Mouse (Mus musculus): ENCODE results near the gene Snrnp25. TPM values are rescaled to one million over a fixed set of nuclear protein-coding genes. Genes with fewer than 3 reads are reported as not detected.
"Not testable (repeated sequence)": the region's sequence is repeated elsewhere in the genome, so short reads cannot be mapped to it uniquely, and the experiment has no call there.

The Snrnp25 gene
- polyA plus RNA-seq, 1 experiment from 2014 or later = 103 TPM

DNA sequence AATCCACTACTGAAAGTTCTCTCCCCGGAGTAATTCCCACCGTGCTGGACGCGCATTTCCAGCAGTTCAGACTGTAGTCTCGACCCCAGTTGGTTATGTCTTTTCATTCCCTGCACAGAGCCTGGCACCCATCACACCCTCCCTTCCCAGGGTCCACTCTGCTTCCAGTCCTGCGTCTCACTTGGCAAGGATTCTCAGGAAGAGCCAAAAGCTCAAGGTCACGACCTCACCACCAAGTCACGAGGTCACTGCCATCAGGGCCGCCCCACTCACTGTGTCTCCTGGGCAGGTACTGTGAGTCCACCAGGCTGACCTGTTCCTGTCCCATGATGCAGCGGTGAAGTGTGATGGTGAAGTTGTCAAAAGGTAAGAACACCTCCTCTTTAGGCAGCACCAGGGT, 11.1 kb upstream of the Snrnp25 start:
- no peak for DNase-seq (ENCODE audit: low spot score)

DNA sequence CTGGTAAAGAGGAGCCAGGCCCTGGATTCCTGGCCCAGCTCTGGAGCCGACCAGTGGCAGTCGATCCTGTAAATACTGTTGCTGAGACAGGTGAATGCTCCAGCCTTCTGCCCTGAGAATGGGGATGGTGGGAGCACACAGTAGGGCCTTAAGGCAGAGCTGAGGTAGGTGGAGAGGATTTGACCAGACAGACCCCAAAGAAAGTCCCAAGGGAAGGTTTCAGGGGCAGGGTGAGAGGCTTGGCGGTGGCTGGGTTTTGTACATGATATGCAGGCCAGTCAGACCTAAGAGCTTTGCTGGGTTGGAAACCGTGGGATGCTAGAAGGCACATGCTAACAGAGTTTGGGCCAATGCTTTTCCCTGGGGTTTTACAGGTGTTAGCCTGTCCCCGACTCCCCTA, 10.6 kb upstream of the Snrnp25 start:
- DNase-seq (ENCODE audit: low spot score) = no peak

DNA sequence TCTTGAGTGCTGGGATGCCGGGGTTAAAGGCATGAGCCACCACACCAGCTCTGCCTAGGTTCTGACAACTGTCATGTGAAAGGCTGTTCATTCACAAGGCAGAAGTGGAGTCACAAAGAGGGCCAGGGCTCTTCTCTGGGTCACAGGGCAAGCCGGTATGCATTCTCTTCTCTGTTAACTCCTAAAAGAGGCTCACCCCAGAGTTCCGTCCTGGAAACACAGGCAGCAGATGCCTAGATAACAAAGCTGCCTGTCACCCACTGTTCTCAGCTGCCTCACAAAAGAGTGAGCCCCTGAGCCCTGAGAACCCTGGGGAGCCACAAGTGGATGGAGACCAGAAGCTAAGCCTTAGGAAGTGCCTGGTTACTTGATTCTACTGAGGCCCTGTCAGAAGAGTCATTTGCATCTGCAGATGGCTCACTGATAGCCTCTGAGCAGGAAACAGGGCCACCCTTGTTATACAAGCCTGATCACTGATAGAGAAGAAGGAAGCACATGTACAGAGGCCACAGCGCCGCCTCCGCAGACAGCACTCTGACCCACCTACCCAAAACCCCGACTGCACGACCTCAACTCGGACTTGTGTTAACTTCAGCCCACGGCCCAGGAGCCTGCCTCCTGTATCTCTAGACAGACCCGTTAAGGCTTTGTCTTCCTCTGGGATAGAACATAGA, 9.2 kb upstream of the Snrnp25 start:
- DNase-seq (ENCODE audit: low spot score) = peak; percentile 69

DNA sequence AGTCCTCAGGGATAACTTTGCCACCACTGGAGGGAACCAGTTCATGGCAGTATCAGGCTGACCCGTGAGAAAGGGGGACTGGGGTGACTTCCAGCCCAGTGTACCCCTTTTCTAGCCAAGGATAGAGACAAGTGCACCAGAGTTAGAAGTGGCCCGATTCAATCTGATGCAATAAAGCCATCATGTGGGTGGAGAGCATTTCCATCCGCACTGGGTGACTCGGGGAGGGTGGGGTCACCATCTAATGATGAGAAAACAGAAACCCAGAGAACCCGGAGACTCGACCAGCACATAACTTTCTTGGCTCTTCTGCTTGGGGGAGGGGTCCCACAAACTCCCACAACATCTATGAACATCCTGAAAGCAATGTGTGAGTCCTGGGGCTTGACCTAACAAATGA, 8.5 kb upstream of the Snrnp25 start:
- no peak for DNase-seq (ENCODE audit: low spot score)

DNA sequence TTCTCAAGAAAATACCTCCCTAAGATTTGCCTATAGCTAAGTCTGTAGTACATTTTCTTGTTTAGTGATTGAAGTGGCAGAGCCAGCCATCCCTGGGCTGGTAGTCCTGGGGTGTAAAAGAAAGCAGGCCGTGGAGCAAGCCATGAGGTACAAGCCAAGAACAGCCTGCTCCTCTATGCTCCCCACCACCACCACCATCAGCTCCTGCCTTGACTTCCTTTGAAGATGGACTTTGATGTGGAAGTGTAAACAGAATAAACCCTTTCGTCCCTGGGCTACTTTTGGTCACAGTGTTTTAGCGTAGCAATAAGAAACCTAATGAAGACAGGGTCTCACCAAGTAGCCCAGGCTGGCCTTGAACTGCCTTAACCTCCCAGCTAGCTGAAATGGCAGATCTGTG, 7.4 kb upstream of the Snrnp25 start:
- no peak for DNase-seq (ENCODE audit: low spot score)

DNA sequence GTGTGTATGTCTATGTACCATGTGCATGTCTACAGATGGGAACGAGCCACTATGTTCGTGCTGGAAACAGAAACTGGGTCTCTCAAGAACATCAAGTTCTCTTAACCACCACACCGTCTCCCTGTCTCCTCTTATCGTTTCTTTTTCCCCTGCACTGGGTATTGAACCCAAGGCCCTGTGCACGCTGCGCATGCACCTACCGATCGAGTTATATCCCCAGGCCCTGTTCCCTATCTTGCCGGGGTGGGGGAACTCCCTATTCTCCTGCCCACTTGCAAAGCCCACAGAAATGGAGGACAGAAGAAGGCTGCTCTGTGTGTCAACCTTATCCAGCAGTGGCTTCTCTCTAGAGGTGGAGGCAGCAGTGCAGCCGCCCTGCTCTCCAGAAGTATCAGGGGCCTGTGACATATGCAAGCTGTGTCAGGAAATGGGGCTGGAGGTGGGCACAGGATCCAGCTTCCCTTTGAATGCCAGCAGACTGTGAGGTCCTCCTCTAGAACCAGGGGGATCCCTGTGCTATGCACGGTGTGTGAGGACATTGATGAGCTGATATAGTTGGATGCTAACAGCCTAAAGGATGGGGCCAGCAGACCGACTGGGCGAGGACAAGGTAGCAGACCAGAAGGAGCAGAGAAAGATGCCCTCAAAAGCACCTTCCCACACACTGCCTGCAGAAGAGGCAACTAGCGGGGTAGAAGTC, 6.8 kb upstream of the Snrnp25 start:
- DNase-seq (ENCODE audit: low spot score) = no peak

DNA sequence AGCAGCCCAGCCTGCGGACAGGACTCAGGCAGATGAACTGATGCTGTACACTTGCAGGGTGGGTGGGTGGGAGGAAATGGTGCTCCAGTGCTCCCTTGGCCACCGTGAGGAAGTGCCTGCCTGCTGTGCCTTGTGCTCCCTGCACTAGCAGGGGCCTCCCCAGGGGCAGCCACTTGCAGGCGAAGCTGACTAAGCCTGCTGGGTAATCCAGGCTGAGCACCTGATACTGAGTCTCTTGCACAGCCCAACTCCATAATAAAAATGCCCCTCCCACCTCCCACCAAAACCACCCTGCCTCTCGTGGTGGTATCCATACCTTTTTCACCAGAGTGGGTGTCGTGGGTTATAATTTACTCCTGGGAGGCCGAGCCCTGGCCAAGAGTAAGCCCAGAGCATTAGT, 6.0 kb upstream of the Snrnp25 start:
- peak; percentile 53 for DNase-seq (ENCODE audit: low spot score)

DNA sequence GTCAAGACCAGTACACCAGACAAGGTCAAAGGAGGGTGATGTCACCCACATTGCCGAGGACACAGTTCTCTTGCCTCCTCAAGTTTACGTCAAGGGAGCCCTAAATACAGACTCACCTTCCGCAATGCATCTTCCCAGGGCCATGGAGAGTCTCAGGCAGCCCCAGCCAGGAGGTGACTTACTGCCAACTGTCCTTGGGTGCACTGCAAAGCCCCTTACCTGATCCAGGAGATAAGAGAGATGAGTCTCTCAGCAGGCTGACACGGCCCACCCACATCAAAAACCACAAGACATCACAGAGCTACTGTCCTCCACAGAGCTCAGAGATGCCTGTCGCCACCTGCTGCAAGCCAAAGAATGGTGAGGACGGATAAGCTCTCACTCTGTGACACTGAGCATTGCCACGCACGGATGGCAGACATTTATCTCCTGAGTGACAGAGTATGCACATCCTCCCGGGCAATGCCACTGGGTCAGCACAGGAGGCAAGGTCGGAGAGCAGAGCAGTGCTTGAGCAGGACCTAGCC, 5.1 kb upstream of the Snrnp25 start, which contains the start of gene Il9r:
TSS of gene Il9r (minus strand) at position 205 of the 527 bp plus-strand sequence.
- peak; percentile 83 for DNase-seq (ENCODE audit: low spot score)

DNA sequence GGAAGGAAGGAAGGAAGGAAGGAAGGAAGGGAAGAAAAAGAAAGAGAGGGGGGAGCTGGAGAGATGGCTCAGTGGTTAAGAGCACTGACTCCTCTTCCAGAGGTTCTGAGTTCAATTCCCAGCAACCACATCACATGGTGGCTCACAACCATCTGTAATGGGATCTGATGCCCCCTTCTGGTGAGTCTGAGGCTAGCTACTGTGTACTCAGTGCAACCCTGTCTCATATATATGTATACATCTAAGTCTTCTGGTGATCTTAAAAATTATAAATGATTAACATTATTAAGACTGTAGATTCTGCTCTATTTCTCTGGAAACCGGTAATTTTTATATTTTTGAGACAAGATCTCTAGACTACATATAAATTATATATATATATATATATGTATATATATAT, 4.2 kb upstream of the Snrnp25 start:
- DNase-seq (ENCODE audit: low spot score) = not testable (repeated sequence)

DNA sequence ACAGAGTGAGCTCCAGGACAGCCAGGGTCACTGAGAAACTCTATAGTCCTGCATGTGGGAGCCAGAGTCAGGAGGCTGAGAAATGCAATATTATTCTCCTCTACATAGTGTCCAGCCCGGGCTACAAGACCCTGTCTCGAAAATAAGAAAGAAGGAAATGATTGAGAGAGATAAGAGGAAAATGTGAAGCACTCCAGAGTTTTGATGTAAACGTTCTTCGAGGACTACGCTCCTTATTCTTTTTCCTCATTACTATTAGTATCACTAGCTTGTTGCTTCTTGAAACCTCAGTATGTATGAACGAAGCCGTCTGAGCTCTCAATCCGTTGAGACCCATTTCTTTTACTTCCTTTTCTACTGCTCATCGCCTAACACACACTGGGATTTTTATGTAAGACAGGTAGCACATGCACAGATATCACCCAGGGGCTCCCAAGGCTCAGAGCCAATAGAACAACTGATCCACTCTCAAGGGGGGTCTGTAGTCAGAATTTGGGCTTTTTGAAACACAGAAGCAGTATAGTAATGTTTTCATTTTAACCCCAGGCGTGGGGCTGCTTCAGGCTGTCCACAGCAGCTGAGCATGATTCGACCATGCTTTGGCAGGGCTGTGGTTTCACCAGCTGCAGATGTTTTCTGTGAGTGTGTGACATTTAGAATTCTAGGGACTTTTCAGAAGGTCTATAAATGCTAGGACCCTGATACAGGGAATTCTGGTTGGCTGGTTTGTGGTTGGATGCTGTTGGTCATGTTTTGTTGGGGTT, 3.1 kb upstream of the Snrnp25 start:
- no peak for DNase-seq (ENCODE audit: low spot score)

DNA sequence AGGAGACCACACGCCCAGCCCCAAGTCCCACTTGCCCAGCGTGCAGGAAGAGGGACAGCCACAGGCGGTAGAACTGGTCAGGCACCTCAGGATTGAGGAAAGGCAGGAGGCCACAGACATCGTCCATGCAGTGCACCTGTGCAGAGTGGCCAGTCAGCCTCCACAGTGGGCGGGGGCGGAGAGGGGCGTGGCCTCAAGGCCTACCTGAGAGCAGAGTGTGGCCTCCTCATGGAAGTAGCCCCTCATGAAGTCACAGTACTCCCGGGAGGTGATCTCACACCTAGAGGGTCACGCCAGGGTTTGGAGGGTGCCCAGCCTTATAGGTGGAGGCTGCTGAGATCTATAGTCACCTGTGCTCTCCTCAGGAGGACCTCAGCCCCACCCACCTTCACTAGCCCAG, 5.4 kb downstream of the Snrnp25 start:
- no peak for DNase-seq (ENCODE audit: low spot score)

DNA sequence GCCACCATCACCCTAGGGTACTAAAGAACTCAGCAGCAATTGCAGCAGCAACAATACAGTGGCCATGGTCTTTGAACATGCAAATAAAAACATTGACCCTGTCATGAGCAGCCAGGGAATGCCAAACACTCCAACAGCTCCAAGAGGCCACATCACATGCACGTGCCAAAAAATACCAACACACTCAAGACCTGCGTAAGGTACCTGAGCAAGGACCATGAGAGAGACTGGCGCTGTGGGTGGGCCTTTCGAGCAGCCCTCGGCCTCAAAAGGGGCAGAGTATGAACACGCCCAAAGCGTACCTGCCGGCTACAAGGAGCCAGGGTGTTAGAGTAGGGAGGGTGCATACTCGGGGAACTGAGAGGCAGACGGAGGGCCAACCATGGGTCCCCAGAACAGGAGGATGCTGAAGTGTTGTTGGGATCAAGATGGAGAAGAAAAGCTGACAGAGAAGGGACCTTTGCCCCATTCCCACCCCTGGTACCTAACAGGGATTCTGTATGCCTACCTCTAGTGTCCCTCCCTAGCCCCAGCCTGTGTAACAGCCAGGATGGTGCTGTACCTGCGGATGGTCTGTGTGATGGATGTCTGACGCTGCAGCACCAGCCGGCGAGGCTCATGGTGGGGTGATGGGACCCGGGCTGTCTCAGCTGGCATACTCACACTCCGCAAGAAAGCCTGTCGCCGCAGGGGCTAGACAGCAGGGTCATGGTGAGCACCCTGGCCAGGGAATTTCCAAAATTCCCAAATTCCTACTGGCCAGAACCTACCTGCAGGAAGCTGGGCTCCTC, 10.4 kb downstream of the Snrnp25 start:
- no peak for DNase-seq (ENCODE audit: low spot score)

DNA sequence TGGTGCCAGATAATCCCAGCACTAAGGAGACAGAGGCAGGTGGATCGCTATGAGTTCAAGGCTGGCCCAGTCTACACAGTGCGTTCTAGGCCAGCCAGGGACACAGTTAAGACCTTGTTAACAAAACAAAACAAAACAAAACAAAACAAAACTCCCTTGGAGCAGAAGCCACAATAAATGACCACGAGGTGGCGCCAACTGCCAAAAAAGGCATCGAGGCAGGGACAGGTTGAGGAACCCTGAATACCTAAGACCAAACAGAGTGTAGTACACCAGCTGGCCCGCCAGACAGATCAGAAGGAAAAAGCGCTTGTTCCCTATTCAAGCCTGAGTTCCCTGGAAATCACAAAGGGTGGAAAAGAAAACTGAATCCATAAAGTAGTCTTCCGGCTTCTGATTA, 11.6 kb downstream of the Snrnp25 start:
- DNase-seq (ENCODE audit: low spot score) = peak; percentile 83

DNA sequence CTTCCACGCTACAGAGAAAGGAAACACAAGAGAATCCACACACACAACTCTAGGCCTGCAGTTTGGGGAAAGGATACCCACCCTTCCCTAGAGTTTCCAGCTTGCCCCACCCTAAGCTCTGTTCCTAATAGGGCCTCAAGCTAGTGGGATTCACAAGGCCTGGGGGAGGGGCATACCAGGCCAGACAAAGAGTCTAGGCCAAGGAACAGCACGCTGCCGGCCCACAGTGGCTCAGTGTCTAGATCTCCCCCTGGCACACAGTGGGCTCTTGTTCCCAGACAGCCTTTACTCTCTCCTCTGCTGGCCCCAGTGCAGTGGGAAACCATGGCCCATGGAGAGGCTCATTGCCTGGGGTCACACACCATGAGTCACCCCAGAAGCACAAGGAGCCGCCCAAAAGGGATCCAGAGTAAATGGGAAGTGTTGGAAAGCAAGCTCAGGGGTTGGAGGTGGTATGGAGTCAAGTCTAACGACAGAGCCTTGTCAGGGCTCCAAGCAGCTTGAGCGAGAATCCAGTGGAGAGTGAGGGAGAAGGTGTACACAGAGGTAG, 13.4 kb downstream of the Snrnp25 start:
- DNase-seq (ENCODE audit: low spot score) = no peak

DNA sequence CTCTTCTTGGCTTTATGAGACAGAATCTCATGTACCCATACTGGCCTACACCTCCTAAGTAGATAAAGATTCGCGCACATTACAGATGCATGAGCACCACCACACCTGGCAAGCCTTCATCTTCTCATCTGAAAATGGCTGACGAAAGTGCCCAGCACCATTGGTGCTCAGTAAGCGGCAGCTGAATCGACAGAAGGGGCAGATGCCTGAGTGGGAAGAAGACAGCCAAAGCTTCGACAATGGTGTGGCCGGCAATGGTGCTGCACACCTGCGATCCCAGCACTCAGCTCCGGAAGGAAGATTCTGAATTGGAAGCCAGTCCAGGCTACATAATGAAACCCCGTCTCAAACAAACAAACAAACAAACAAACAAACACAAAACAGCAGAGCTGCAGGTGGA, 14.1 kb downstream of the Snrnp25 start:
- DNase-seq (ENCODE audit: low spot score) = no peak

DNA sequence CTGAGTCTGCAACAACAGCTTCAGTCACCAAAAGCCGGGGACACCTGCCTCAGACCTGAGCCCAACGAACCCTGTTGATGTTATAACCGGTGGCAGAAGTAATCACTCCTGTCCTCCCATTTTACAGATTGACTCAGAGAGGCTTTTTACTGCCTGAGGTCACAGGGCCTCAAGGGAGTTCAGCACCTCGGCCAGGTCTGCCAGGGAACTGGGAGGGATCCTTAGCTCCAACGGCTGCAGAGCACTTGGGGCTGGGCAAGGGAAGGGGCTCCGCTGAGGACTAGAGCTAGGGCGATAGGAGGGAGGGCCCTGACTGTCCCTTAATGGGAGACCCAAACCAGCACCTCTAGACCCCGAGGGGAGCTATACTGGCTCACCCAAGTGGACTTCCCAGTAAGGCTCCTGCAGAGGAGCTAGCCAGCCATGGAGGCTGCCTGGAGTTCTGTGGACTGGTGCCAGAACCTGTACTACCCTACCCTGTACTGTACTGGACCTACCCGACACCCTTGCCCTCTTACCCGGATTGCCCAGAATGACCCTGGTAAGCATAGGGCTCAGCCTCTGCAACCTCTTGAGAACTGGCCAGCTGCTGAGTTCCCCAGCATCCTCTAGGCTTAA, 15.5 kb downstream of the Snrnp25 start:
- no peak for DNase-seq (ENCODE audit: low spot score)

DNA sequence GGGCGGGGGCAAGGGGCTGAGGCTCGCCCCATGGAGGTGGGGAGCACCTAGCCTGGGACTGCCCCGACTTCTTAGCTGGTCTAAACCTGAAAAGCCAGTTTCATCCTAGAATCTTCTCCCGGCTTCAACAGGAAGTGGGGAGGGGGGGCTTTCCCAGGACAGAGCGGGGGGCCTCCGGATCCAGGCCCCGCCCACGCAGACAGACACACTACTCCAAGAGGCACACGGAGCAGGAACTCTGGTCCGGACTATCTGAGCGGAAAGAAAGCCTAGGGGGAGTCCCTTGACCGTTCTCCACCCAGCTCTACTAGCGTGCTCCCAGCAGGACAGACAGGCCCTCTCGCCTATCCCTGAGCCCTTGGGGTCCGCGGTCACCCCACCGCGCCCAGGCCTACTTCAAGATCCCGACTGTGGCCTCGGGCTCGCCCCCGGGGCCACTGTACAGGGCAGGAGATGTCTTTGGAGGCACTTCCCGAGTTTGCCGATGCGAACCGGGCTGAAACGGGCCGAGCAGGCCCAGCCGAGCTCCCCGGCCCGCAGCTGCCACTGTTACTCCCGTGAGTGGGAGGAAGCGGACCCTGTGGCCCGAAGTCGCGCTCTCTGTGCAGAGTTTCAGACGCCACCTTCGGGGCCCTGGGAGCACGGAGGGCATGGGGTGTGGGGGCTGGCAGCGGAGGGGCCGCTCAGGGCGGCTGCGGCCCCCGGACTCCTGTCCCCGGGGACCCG, 16.2 kb downstream of the Snrnp25 start:
- DNase-seq (ENCODE audit: low spot score) = no peak

DNA sequence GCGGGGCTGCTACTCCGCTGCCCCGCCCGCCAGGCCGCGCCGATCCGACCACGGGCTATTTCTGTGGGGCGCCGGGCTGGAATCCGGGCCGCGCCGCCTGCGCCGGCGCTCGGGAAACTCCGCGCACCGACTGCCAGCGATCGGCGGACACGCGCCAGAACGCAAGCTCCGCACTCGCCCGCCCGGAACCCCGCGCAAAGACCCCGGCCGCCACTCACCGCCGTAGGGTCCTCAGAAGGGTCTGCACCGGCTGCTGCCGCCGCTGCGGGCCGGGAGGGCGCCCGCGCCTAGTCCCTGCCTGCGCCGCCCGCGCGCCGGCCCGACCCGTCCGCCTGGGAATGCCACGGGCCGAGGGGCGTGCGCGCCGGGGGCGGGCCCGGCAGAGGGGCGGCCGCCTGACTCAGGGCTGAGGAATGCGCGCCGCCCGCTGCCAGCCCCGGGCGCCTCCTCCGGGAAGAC, 16.8 kb downstream of the Snrnp25 start, which contains the start of gene Rhbdf1:
TSS of gene Rhbdf1 (minus strand) at position 350 of the 459 bp plus-strand sequence.
- DNase-seq (ENCODE audit: low spot score) = no peak

DNA sequence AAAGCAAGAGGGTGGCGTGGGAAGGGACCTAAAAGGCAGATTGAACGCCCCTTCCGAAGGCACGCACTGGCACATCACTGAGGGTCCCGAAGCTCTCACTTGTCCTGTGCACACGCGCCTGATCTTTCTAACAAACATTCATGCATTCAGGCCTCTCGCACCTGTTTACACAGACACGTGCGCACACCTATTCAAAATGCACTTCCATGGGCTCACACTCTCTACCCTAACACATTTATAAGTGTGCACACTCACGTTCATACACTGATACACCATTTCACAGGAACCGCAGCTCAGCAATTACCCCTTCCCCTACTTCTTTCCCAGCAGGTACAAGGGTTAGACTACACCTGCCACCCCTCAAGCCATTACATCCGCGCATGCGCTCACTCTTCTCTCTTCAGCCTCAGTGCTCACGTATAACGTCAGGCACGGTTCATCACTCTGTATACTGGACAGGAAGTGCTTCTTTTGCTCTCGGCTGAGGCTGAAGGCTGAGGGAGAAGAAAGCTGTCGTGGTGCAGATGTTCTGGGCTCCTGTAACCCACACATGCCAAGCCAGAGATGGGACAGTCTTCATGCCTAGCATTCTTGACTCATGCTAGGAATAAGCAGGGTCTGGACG, 17.5 kb downstream of the Snrnp25 start:
- DNase-seq (ENCODE audit: low spot score) = no peak

Measured in thymus, postnatal 0 days (tissue).